Mouse (Mus musculus) yolk sac, embryonic 10.5 days (tissue): ENCODE data around the gene Polr1c.

Source experiments
- DNase-seq: peaks from one replicate; pipeline ENCODE4 v3.0.0-alpha.2; 2017; ENCODE audit warnings: low spot score

Gene Polr1c

GRCm38 (mm10) chr17:46221601-46222000, 26.3 kb downstream of the Polr1c start:
- DNase-seq = no peak

- DNase-seq = no peak
These were observed 37.3 kb downstream of the Polr1c start for GRCm38 (mm10) chr17:46210550-46210949.

GRCm38 (mm10) chr17:46206676-46207075, 41.2 kb downstream of the Polr1c start:
- no peak for DNase-seq

GRCm38 (mm10) chr17:46203078-46203477, 44.8 kb downstream of the Polr1c start:
- no peak for DNase-seq

GRCm38 (mm10) chr17:46202421-46203071, 45.3 kb downstream of the Polr1c start, which contains the start of the genes Polh and Xpo5:
Gene Polh (minus strand): TSS chr17:46202645.
Gene Xpo5 (plus strand): TSS chr17:46202782.
- peak; percentile 94 for DNase-seq

GRCm38 (mm10) chr17:46201151-46201550, 46.7 kb downstream of the Polr1c start:
- DNase-seq = no peak
